Mouse (Mus musculus) spleen, postnatal 0 days (tissue): ENCODE data around the gene Ssmem1. TPM values are rescaled to one million over a fixed set of nuclear protein-coding genes. Genes with fewer than 3 reads are reported as not detected.

Source experiments
- polyA plus RNA-seq: library from polyadenylated mRNA; unstranded; fragments of >200 nt; fragmentation: Nextera tagmentation; extraction: Ambion mirVana; gene quantifications from 2 replicates; pipeline ENCODE4 v1.2.1, GENCODE M21; 2015

Ssmem1 gene
- 0.26 TPM in 1 of 2 replicates, not detected in the other for polyA plus RNA-seq

DNA sequence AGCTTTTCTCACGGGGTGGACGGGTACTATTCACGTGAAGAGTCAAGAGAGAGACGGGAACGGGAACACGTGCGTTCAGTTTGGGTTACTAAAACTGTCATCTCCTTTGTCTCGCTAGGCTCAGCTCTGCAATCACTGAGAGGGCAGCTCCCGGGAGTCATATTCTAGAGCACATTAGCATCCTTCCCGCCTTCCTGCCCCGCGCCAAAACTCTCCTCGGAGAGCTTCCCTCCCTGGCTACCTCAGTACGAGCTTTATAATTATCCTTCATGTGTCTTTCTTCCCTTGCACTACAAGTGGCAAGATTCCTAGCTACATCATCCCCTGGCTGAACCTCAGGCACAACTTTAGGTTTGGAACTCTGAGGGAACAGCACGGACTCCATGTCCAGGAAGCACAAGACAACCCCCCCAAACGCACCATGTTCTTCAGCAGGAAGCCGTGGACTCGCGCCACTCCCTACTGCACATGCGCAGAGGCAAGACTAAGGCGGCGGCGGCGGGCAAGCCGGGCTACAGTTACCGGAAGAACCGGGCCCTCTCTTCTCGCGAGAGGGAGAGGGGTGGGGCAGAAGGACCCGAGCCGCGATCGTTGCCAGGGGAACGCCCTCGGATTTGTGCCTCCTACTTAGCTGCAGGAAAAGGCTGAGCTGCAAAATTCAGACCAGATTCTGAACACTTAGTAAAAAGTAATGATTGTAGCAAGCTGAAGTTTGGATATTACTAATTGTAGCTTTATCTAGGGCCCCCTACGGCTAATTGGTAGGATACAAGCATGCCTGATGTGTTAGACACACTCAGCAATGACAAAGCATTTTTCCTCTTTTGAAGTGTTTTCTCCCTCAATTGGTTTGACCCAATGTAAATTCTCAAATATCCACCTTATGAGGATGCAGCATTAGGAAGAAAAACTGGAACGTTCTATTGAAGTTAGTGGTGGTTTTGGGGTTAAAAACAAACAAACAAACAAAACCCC lies at the start of gene Ssmem1, which contains the start of gene Tmem209:
TSS of gene Ssmem1 (plus strand) at position 585 of the 975 bp plus-strand sequence.
TSS of gene Tmem209 (minus strand) at position 519 of the 975 bp plus-strand sequence.

DNA sequence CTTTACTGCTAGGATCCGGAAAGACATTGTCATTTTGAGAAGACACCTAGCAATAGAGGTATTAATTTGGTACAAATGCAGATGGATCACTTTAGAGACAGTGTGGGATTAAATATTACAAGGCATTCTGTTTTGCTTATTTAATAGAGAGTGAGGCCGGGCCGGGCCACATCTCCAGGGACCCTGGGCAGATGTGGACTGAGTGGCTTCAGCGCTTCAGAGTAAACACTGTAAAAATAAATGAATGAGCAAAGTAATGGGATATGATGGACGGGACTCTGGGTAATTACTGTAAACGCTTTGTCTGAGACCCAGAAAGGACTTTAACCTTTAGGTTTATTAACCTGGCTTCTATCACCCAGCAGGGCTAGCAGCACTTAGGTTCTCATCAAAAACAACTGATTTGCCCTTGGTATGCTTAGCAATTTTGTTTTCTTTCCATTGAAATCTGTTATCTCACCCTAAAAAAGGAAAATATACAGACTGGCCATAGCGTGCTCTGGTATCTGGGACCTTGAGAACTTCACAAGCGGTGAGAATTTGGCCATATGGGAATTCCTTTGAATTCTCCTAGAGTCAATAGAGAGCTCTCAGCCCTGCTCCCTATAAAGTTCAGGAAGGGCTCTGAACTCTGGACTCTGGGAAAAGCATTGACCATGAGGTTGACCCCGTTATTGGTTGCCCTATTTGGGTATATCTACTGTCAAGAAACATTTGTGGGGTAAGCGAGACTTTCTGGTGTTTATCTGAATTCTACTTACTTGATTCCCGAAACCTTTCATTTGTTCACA lies 31.6 kb downstream of the Ssmem1 start, which contains the start of gene Cpa2:
TSS of gene Cpa2 (plus strand) at position 574 of the 791 bp plus-strand sequence.

DNA sequence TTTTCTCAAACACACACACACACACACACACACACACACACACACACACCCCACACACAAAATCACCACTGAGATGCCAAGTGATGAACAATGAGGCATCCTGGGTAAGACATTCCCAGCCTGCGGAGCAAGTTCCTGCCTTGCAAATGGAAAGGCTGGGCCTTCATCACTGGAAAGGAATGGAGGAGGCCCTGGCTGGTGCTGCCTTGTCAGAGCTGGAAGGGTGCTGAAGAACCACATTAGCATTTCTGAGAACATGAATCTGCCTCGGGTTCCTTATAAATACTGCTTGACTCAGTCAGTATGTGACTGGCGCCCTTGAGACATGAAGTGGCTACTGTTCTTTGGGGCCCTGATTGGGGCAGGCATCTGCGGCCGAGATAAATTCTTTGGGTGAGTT lies 58.4 kb downstream of the Ssmem1 start, which contains the start of gene Cpa4:
TSS of gene Cpa4 (plus strand) at position 301 of the 400 bp plus-strand sequence.

Other genes starting within 250 kb of the Ssmem1 start
- gene Ube2h, start 205.3 kb upstream of the Ssmem1 start, polyA plus RNA-seq = 31.6 and 36.8 TPM in 2 replicates
- gene Zc3hc1, start 118.8 kb upstream of the Ssmem1 start, polyA plus RNA-seq = 27.1 and 29.1 TPM in 2 replicates
- 6.5 and 7.0 TPM in 2 replicates for gene Klhdc10, start 108.0 kb upstream of the Ssmem1 start, polyA plus RNA-seq
- gene Tmem209, start 66 bp upstream of the Ssmem1 start, polyA plus RNA-seq = 22.9 and 26.3 TPM in 2 replicates
- 5.7 and 16.5 TPM in 2 replicates for gene Cpa2, start 31.7 kb downstream of the Ssmem1 start, polyA plus RNA-seq
- gene Cpa4, start 58.5 kb downstream of the Ssmem1 start, polyA plus RNA-seq = 0.04 TPM in 1 of 2 replicates, not detected in the other
- not detected in 2 replicates for gene Cpa5, start 101.2 kb downstream of the Ssmem1 start, polyA plus RNA-seq
- gene Cpa1, start 129.4 kb downstream of the Ssmem1 start, polyA plus RNA-seq = 5.4 and 22.8 TPM in 2 replicates
- gene Cep41, start 183.9 kb downstream of the Ssmem1 start, polyA plus RNA-seq = 7.7 and 7.9 TPM in 2 replicates
- 118 and 147 TPM in 2 replicates for gene Mest, start 213.7 kb downstream of the Ssmem1 start, polyA plus RNA-seq